Mouse (Mus musculus) liver, adult 2 months (tissue): ENCODE data around the gene Ocrl. TPM values are rescaled to one million over a fixed set of nuclear protein-coding genes. Genes with fewer than 3 reads are reported as not detected.

ENCODE experiments used
- DNase-seq: peaks from one replicate; pipeline ENCODE4 v3.0.0-alpha.2; 2011; ENCODE audit warnings: low read depth, low spot score; ENCODE audit errors: extremely low read depth
- H3K27ac ChIP-seq: fragments of 200-500 bp; replicated peaks from 2 replicates; pipeline ENCODE4 v1.5.1; 2012; ENCODE audit warnings: low read depth, mild to moderate bottlenecking, control low read depth, inconsistent platforms, low read length; ENCODE audit not compliant: insufficient read depth
- H3K27me3 ChIP-seq: fragments of 200-500 bp; 2 replicates; pipeline ENCODE4 v1.6.1; 2012; ENCODE audit warnings: mild to moderate bottlenecking, moderate library complexity, low read length, inconsistent platforms; ENCODE audit not compliant: control insufficient read depth, insufficient read depth
- H3K36me3 ChIP-seq: fragments of 200-500 bp; 2 replicates; pipeline ENCODE4 v1.6.1; 2012; ENCODE audit warnings: low read length, inconsistent platforms; ENCODE audit not compliant: control insufficient read depth, insufficient read depth
- H3K4me1 ChIP-seq: fragments of 200-500 bp; 2 replicates; pipeline ENCODE4 v1.6.1; 2011; ENCODE audit warnings: low read length; ENCODE audit not compliant: control insufficient read depth, insufficient read depth
- H3K4me3 ChIP-seq: fragments of 200-500 bp; 2 replicates; pipeline ENCODE4 v1.5.1; 2011; ENCODE audit warnings: low read depth, mild to moderate bottlenecking, control low read depth, low read length, moderate library complexity; ENCODE audit not compliant: insufficient read depth
- H3K79me2 ChIP-seq: fragments of 200-500 bp; 2 replicates; pipeline ENCODE4 v1.6.1; 2012; ENCODE audit warnings: inconsistent platforms, mild to moderate bottlenecking, low read length, moderate library complexity; ENCODE audit not compliant: control insufficient read depth, insufficient read depth
- H3K9ac ChIP-seq: fragments of 200-500 bp; 2 replicates; pipeline ENCODE4 v1.6.1; 2012; ENCODE audit warnings: low read depth, mild to moderate bottlenecking, control low read depth, inconsistent platforms, low read length
- CTCF ChIP-seq: fragments of 200-500 bp; IDR thresholded peaks from 2 replicates; pipeline ENCODE4 v1.5.1; 2011; ENCODE audit warnings: low read depth, low read length, control low read depth
- POLR2A ChIP-seq: fragments of 200-500 bp; IDR thresholded peaks from 2 replicates; pipeline ENCODE4 v1.6.1; 2011; ENCODE audit warnings: low read length, control low read depth; ENCODE audit not compliant: insufficient read depth; ENCODE audit errors: extremely low read depth
- WGBS: fragments of 180-500 bp; shearing (Covaris S2); methylation state at CpG from one replicate; pipeline ENCODE4 v1.1.7; 2018; 5-methylcytosine and 5-hydroxymethylcytosine counted together
- polyA plus RNA-seq: library from polyadenylated mRNA; depleted of rRNA; stranded (reverse); fragments of >200 nt; gene quantifications from 2 replicates; pipeline ENCODE4 v1.2.3, GENCODE M21; 2012
- total RNA-seq: library from RNA; depleted of rRNA; stranded (reverse); fragments of >200 nt; gene quantifications from 2 replicates; pipeline ENCODE4 v1.2.3, GENCODE M21; 2014

Gene Ocrl
- total and polyA plus RNA-seq, 2 experiments, result 2.6 to 3.7 TPM

GRCm38 (mm10) chrX:47930449-47930848 is 18.3 kb downstream of the Ocrl start:
- Histone ChIP-seq H3K9ac (no peak overlapping the region), H3K27ac (no peak overlapping the region), H3K27me3 (no peaks in the 10 kb centered on the region), H3K36me3 (peaks cover 1% of the 10 kb centered on the region; the same call in 1 of the 2 replicates), H3K79me2 (no peaks in the 10 kb centered on the region), H3K4me3 (no peak overlapping the region), H3K4me1 (no peaks in the 10 kb centered on the region)
- DNase-seq, result no peak
- TF ChIP-seq POLR2A (no peak), CTCF (no peak)
- 81% methylated on average over 3 of the region's 3 CpGs for WGBS

- Histone ChIP-seq H3K4me3 (no peak overlapping the region), H3K9ac (no peak overlapping the region), H3K27me3 (no peaks in the 10 kb centered on the region), H3K4me1 (no peaks in the 10 kb centered on the region), H3K27ac (no peak overlapping the region), H3K36me3 (peaks cover 1% of the 10 kb centered on the region; the same call in 1 of the 2 replicates), H3K79me2 (no peaks in the 10 kb centered on the region)
- DNase-seq, result no peak
- TF ChIP-seq CTCF, result no peak
- TF ChIP-seq POLR2A, result no peak
- WGBS, result 86% methylated on average over 11 of the region's 11 CpGs
These were observed 22.2 kb downstream of the Ocrl start for GRCm38 (mm10) chrX:47934352-47934751.

- H3K36me3 ChIP-seq, result no peaks in the 10 kb centered on the region; the same call in 1 of the 2 replicates
- H3K27me3 ChIP-seq, result no peaks in the 10 kb centered on the region
- H3K4me1 ChIP-seq, result no peaks in the 10 kb centered on the region
- no peaks in the 10 kb centered on the region for H3K79me2 ChIP-seq
- 79% methylated on average over 5 of the region's 5 CpGs for WGBS
- TF ChIP-seq CTCF (no peak), POLR2A (no peak)
- DNase-seq, result no peak
- no peak overlapping the region for H3K4me3 ChIP-seq
- no peak overlapping the region for H3K9ac ChIP-seq
- H3K27ac ChIP-seq, result no peak overlapping the region
These were observed 24.7 kb downstream of the Ocrl start for GRCm38 (mm10) chrX:47936885-47937284.

DNA sequence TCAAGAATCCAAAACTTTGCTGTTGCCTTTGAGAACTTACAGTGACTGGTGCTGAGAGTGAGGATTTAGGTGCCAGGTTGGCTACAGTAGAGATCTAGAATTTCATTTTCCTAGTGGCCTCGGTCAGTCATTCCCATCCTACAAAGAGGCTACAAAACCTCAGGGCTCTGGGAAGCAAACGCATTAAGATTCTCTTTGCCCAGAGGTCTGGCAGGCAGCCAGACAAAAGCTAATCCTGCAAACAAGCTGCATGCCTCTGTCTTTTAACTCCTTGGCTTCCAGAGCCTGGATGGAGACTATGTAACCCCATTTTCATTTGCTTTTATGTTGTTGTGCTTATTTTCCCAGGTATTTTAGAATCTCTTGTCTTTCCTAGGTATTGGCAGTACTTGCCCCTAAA is 25.6 kb downstream of the Ocrl start:
- Histone ChIP-seq H3K27ac (no peak overlapping the region), H3K36me3 (no peaks in the 10 kb centered on the region; the same call in 1 of the 2 replicates), H3K4me1 (no peaks in the 10 kb centered on the region), H3K79me2 (no peaks in the 10 kb centered on the region), H3K27me3 (no peaks in the 10 kb centered on the region), H3K4me3 (no peak overlapping the region), H3K9ac (no peak overlapping the region)
- TF ChIP-seq POLR2A (no peak), CTCF (no peak)
- DNase-seq, result no peak
- 29% methylated on average over 2 of the region's 2 CpGs for WGBS

GRCm38 (mm10) chrX:47949729-47950128 is 37.5 kb downstream of the Ocrl start:
- Histone ChIP-seq H3K9ac (no peak overlapping the region), H3K4me3 (no peak overlapping the region), H3K36me3 (peaks cover 6% of the 10 kb centered on the region; the same call in 1 of the 2 replicates), H3K79me2 (no peaks in the 10 kb centered on the region), H3K27ac (no peak overlapping the region), H3K4me1 (no peaks in the 10 kb centered on the region), H3K27me3 (no peaks in the 10 kb centered on the region)
- no peak for DNase-seq
- no peak for TF ChIP-seq POLR2A
- WGBS, result 80% methylated on average over 3 of the region's 3 CpGs

DNA sequence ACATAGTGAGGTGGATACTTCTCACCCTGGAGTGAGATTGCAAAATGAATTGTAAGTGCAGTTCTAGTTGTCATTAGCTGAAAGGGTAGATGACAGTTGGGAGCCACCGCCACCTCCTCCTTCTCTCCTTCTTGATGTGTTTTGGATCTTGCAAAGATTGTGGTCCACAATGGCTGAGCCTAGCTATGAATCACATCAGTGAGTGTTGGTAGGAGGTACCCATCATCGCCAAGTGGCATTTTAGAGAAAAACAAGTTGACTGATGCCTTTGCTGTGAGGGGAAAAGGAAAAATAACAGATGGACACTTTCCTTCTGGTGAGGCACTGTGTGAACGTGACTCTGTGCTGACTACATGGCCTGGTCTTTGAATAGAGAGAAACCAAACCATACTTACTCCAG is 50.4 kb downstream of the Ocrl start:
- Histone ChIP-seq H3K9ac (no peak overlapping the region), H3K27ac (no peak overlapping the region), H3K4me3 (no peak overlapping the region), H3K36me3 (peaks cover 3% of the 10 kb centered on the region; the same call in 1 of the 2 replicates), H3K27me3 (no peaks in the 10 kb centered on the region), H3K4me1 (no peaks in the 10 kb centered on the region), H3K79me2 (no peaks in the 10 kb centered on the region)
- no peak for DNase-seq
- 100% methylated on average over 3 of the region's 3 CpGs for WGBS
- TF ChIP-seq POLR2A (no peak), CTCF (no peak)
